Mouse (Mus musculus) limb, embryonic 15.5 days (tissue): ENCODE measurements around the gene Nms. TPM values are rescaled to one million over a fixed set of nuclear protein-coding genes. Genes with fewer than 3 reads are reported as not detected.
A peak's percentile ranks its signal among the peaks of the same experiment; 100 is the strongest.

Experiments
- ATAC-seq: fragments of 200-750 bp; cut with Nextera tagmentation; 2 replicates; pipeline ENCODE4 v1.8.0; 2017; ENCODE audit warnings: low read depth, moderate TSS enrichment; ENCODE audit not compliant: insufficient number of reproducible peaks, low FRiP score, low TSS enrichment
- H3K27ac ChIP-seq: fragments of 300-500 bp; sonication (generic); 2 replicates; pipeline ENCODE4 v1.5.1; 2015; ENCODE audit warnings: moderate library complexity, mild to moderate bottlenecking, inconsistent platforms
- H3K27me3 ChIP-seq: fragments of 300-500 bp; sonication (generic); 2 replicates; pipeline ENCODE4 v1.6.1; 2015; ENCODE audit warnings: inconsistent platforms
- H3K36me3 ChIP-seq: fragments of 300-500 bp; sonication (generic); 2 replicates; pipeline ENCODE4 v1.6.1; 2015; ENCODE audit warnings: inconsistent platforms
- H3K4me1 ChIP-seq: fragments of 300-500 bp; sonication (generic); 2 replicates; pipeline ENCODE4 v1.6.1; 2015; ENCODE audit warnings: inconsistent platforms
- H3K4me2 ChIP-seq: fragments of 300-500 bp; sonication (generic); 2 replicates; pipeline ENCODE4 v1.6.1; 2015; ENCODE audit warnings: mild to moderate bottlenecking, inconsistent platforms
- H3K4me3 ChIP-seq: fragments of 300-500 bp; sonication (generic); 2 replicates; pipeline ENCODE4 v1.5.1; 2015; ENCODE audit warnings: mild to moderate bottlenecking, inconsistent platforms
- H3K9ac ChIP-seq: fragments of 300-500 bp; sonication (generic); 2 replicates; pipeline ENCODE4 v1.6.1; 2015; ENCODE audit warnings: inconsistent platforms
- H3K9me3 ChIP-seq: fragments of 300-500 bp; sonication (generic); 2 replicates; pipeline ENCODE4 v1.6.1; 2016; ENCODE audit warnings: inconsistent platforms
- WGBS: fragments of 180-500 bp; shearing (Covaris S2); methylation state at CpG from one replicate; pipeline ENCODE4 v1.1.7; 2015; 5-methylcytosine and 5-hydroxymethylcytosine counted together
- polyA plus RNA-seq: library from polyadenylated mRNA; unstranded; fragments of >200 nt; fragmentation: Nextera tagmentation; extraction: Ambion mirVana; gene quantifications from 2 replicates; pipeline ENCODE4 v1.2.1, GENCODE M21; 2015

The Nms gene
- polyA plus RNA-seq: not detected in 2 replicates

DNA sequence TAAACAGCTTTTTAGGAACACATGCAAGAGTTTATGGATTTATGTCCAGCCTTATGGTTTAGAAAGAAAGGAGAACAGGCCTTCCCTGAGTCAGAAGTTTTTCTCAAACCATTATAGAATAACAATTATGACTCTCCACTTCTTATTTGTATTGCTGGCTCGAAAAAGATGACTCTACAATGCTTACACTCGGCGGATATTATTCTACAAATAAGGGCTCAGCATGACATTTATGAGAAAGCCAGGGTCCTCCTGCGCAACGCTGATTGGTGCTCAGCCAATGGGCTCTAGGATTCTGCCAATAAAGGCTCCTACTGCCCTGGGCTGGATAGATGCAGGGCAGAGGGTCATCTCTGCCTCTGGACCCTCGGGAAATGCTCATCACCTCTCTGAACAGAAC is at the start of gene Nms:
Nms (plus strand) TSS at position 301 of the 400 bp plus-strand sequence.
- no peak for ATAC-seq

GRCm38 (mm10) chr1:38891444-38891843 is 47.5 kb upstream of the Nms start:
- no peak for ATAC-seq
- Histone ChIP-seq H3K27ac (no peak overlapping the region), H3K4me1 (no peaks in the 10 kb centered on the region), H3K4me3 (no peak overlapping the region), H3K9ac (no peak overlapping the region), H3K4me2 (no peak overlapping the region), H3K36me3 (0 out of 2 replicates have a peak, but pooled peaks cover 3% of the 10 kb centered on the region), H3K27me3 (no peaks in the 10 kb centered on the region; the same call in 1 of the 2 replicates), H3K9me3 (no peaks in the 10 kb centered on the region)
- WGBS: 89% methylated on average over 5 of the region's 5 CpGs

More for the DNA sequence above, at the start of gene Nms:
- 72% methylated on average over 6 of the region's 6 CpGs for WGBS
- H3K27ac ChIP-seq: no peak within 1 kb of the TSS
- H3K4me2 ChIP-seq: no peak within 1 kb of the TSS
- no peaks in the 10 kb centered on the region for H3K36me3 ChIP-seq
- no peaks in the 10 kb centered on the region for H3K27me3 ChIP-seq
- H3K4me3 ChIP-seq: no peak within 1 kb of the TSS
- no peak within 1 kb of the TSS for H3K9ac ChIP-seq
- no peaks in the 10 kb centered on the region for H3K9me3 ChIP-seq
- no peaks in the 10 kb centered on the region for H3K4me1 ChIP-seq

DNA sequence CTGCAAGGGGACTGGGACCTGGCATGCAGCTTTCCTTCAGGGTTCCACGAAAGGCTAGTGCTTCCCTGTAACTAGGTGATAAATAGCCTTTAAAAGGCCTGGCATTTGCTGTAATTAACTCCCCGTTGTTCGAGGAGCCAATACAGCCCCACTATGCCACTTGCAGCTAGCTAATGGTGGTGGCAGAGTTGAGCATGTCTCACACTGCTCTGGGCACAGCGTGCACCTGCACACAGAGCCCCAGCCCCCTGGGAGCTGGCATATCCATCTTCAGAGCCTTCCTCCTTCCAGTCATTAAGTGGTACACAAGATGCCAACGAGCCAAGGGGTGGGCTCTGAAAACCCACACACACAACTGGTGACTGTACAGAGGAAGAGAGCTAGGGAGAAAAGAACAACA is 45.9 kb upstream of the Nms start:
- WGBS: 41% methylated on average over 5 of the region's 5 CpGs
- H3K27me3 ChIP-seq: no peaks in the 10 kb centered on the region; the same call in 1 of the 2 replicates
- no peak overlapping the region for H3K27ac ChIP-seq
- H3K4me1 ChIP-seq: peaks cover 6% of the 10 kb centered on the region; the same call in 1 of the 2 replicates
- no peaks in the 10 kb centered on the region for H3K9me3 ChIP-seq
- H3K4me3 ChIP-seq: no peak overlapping the region
- 0 out of 2 replicates have a peak, but pooled peaks cover 3% of the 10 kb centered on the region for H3K36me3 ChIP-seq
- ATAC-seq: no peak
- H3K9ac ChIP-seq: no peak overlapping the region
- no peak overlapping the region for H3K4me2 ChIP-seq

GRCm38 (mm10) chr1:38897431-38898248 is 41.3 kb upstream of the Nms start, which contains the start of gene Chst10:
Gene Chst10 (minus strand): TSS chr1:38898161.
- peak; percentile 80 for ATAC-seq
- WGBS: under 1% methylated on average over 64 of the region's 67 CpGs
- H3K4me1 ChIP-seq: peaks cover 6% of the 10 kb centered on the region; the same call in 1 of the 2 replicates
- H3K4me2 ChIP-seq: peak within 1 kb of the TSS; percentile 82
- H3K9ac ChIP-seq: peak within 1 kb of the TSS; percentile 51
- H3K27me3 ChIP-seq: no peaks in the 10 kb centered on the region; the same call in 1 of the 2 replicates
- H3K4me3 ChIP-seq: peak within 1 kb of the TSS; percentile 70
- H3K27ac ChIP-seq: peak within 1 kb of the TSS; percentile 55; the same call in 1 of the 2 replicates
- H3K36me3 ChIP-seq: 0 out of 2 replicates have a peak, but pooled peaks cover 3% of the 10 kb centered on the region
- H3K9me3 ChIP-seq: no peaks in the 10 kb centered on the region

GRCm38 (mm10) chr1:38902571-38902970 is 36.4 kb upstream of the Nms start:
- Histone ChIP-seq H3K36me3 (no peaks in the 10 kb centered on the region), H3K27ac (no peak overlapping the region), H3K4me3 (no peak overlapping the region), H3K4me1 (no peaks in the 10 kb centered on the region), H3K27me3 (no peaks in the 10 kb centered on the region), H3K9ac (no peak overlapping the region), H3K4me2 (no peak overlapping the region), H3K9me3 (no peaks in the 10 kb centered on the region)
- WGBS: 52% methylated on average over 5 of the region's 5 CpGs
- ATAC-seq: no peak

- H3K9me3 ChIP-seq: no peaks in the 10 kb centered on the region
- no peaks in the 10 kb centered on the region for H3K27me3 ChIP-seq
- no peak overlapping the region for H3K4me2 ChIP-seq
- no peaks in the 10 kb centered on the region for H3K36me3 ChIP-seq
- H3K4me1 ChIP-seq: no peaks in the 10 kb centered on the region
- H3K9ac ChIP-seq: no peak overlapping the region
- no peak overlapping the region for H3K27ac ChIP-seq
- no peak for ATAC-seq
- 69% methylated on average over 2 of the region's 2 CpGs for WGBS
- H3K4me3 ChIP-seq: no peak overlapping the region
These were observed 35.0 kb upstream of the Nms start for GRCm38 (mm10) chr1:38903985-38904384.

- no peak overlapping the region for H3K4me3 ChIP-seq
- 81% methylated on average over 4 of the region's 4 CpGs for WGBS
- no peaks in the 10 kb centered on the region for H3K27me3 ChIP-seq
- no peak overlapping the region for H3K27ac ChIP-seq
- H3K36me3 ChIP-seq: no peaks in the 10 kb centered on the region
- no peak for ATAC-seq
- H3K9me3 ChIP-seq: no peaks in the 10 kb centered on the region
- H3K4me2 ChIP-seq: no peak overlapping the region
- H3K4me1 ChIP-seq: no peaks in the 10 kb centered on the region
- H3K9ac ChIP-seq: no peak overlapping the region
These were observed 10.0 kb upstream of the Nms start for GRCm38 (mm10) chr1:38928996-38929395.

DNA sequence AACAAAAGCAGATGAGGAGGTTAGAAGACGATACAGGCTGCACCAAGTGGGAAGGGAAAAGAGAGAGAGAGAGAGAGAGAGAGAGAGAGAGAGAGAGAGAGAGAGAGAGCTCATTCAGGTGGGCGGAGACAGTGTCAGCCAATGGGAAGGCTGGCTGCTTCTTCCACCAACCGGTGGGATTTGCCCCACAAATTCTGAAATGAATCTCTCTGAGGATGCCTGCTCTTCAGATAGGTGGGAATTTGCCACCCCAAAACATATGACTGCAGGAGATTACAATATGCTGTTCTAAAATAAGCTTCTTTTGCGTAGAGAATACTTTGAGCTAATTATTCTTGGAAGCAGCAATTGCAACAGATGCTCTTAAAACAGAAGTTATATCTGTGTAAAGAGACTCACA is 9.5 kb upstream of the Nms start:
- Histone ChIP-seq H3K4me3 (no peak overlapping the region), H3K9me3 (no peaks in the 10 kb centered on the region), H3K9ac (no peak overlapping the region), H3K4me1 (no peaks in the 10 kb centered on the region), H3K36me3 (no peaks in the 10 kb centered on the region), H3K4me2 (no peak overlapping the region), H3K27me3 (no peaks in the 10 kb centered on the region), H3K27ac (no peak overlapping the region)
- 61% methylated on average over 4 of the region's 4 CpGs for WGBS
- ATAC-seq: no peak

DNA sequence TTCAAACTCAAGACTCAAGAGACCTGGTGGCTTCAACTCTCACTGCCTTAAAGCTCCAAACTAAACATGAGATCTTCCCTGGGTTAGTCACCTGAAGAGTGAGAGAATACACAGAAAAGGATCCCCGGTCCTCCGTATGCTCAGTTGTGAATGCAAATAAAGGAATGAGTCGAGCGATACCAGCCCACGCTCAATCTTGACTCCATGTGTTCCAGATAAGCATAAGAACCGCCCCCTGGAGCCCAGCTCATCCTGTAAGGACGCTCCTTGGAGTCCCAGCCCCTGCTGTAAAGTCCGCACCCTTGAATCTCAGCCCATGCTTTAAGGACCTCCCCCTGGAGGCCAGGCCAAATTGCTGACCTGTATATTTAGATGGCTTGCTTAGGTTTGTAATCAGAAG is 8.2 kb upstream of the Nms start:
- Histone ChIP-seq H3K4me3 (no peak overlapping the region), H3K27ac (no peak overlapping the region), H3K4me1 (no peaks in the 10 kb centered on the region), H3K9ac (no peak overlapping the region), H3K27me3 (no peaks in the 10 kb centered on the region), H3K4me2 (no peak overlapping the region), H3K9me3 (no peaks in the 10 kb centered on the region), H3K36me3 (no peaks in the 10 kb centered on the region)
- WGBS: 56% methylated on average over 8 of the region's 8 CpGs
- ATAC-seq: no peak

GRCm38 (mm10) chr1:38934668-38935067 is 4.3 kb upstream of the Nms start:
- H3K4me1 ChIP-seq: no peaks in the 10 kb centered on the region
- no peaks in the 10 kb centered on the region for H3K9me3 ChIP-seq
- H3K4me3 ChIP-seq: no peak overlapping the region
- H3K36me3 ChIP-seq: no peaks in the 10 kb centered on the region
- no peak for ATAC-seq
- WGBS: 37% methylated on average over 5 of the region's 5 CpGs
- H3K9ac ChIP-seq: no peak overlapping the region
- no peak overlapping the region for H3K4me2 ChIP-seq
- H3K27me3 ChIP-seq: no peaks in the 10 kb centered on the region
- no peak overlapping the region for H3K27ac ChIP-seq

- no peaks in the 10 kb centered on the region for H3K4me1 ChIP-seq
- no peaks in the 10 kb centered on the region for H3K27me3 ChIP-seq
- H3K4me3 ChIP-seq: no peak overlapping the region
- H3K9me3 ChIP-seq: no peaks in the 10 kb centered on the region
- no peak overlapping the region for H3K4me2 ChIP-seq
- H3K27ac ChIP-seq: no peak overlapping the region
- no peak overlapping the region for H3K9ac ChIP-seq
- no peak for ATAC-seq
- 26% methylated on average over 6 of the region's 6 CpGs for WGBS
- H3K36me3 ChIP-seq: no peaks in the 10 kb centered on the region
These were observed 2.2 kb upstream of the Nms start for GRCm38 (mm10) chr1:38936780-38937179.

DNA sequence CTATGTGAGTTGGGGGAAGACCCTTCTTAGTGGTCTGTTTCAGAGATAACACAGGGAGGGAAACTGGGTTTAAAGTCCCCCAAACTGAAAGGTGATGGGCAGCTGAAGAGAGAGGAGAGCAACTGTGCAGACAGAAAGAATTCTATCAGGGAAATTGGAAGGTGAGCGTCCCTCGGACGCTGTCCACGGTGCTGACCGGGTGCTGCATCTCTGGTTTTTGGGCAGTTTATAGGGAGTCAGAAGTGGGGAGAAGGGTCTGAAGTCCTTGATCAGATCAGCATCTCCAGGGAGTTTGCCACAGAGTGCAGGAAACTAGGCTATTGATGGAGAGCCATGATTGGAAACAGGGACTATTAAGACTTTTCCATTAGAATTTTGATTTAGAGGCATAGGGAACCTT is 659 bp downstream of the Nms start:
- no peak overlapping the region for H3K9ac ChIP-seq
- no peaks in the 10 kb centered on the region for H3K4me1 ChIP-seq
- no peak overlapping the region for H3K27ac ChIP-seq
- no peaks in the 10 kb centered on the region for H3K27me3 ChIP-seq
- H3K36me3 ChIP-seq: no peaks in the 10 kb centered on the region
- H3K4me2 ChIP-seq: no peak overlapping the region
- ATAC-seq: no peak
- no peak overlapping the region for H3K4me3 ChIP-seq
- 6% methylated on average over 5 of the region's 5 CpGs for WGBS
- H3K9me3 ChIP-seq: no peaks in the 10 kb centered on the region
